Mouse (Mus musculus) ES-E14 (cell line): ENCODE data around the gene Drd4. TPM values are rescaled to one million over a fixed set of nuclear protein-coding genes. Genes with fewer than 3 reads are reported as not detected.

Experiments used
- DNase-seq: peaks from one replicate; pipeline ENCODE4 v3.0.0-alpha.2; 2013; ENCODE audit warnings: low read depth, low spot score
- H3K27ac ChIP-seq: 2 replicates; pipeline ENCODE4 v1.5.1; 2012; ENCODE audit warnings: low read depth, mild to moderate bottlenecking, low read length, moderate library complexity, mixed read lengths; ENCODE audit not compliant: poor library complexity, insufficient read depth, severe bottlenecking
- H3K36me3 ChIP-seq: 2 replicates; pipeline ENCODE4 v1.6.1; 2012; ENCODE audit warnings: mild to moderate bottlenecking, low read length, moderate library complexity, mixed read lengths; ENCODE audit not compliant: control insufficient read depth, poor library complexity, insufficient read depth, severe bottlenecking
- H3K4me1 ChIP-seq, 2 experiments: fragments of 150-350 bp in 1 of 2; sonication (generic) in 1 of 2; 2 replicates each; pipeline ENCODE4 v1.6.1; 2012; ENCODE audit warnings: low read length in 2 of 2, mild to moderate bottlenecking in 1 of 2, mixed read lengths in 1 of 2; ENCODE audit not compliant: control insufficient read depth in 2 of 2, insufficient read depth in 2 of 2, poor library complexity in 1 of 2
- H3K4me3 ChIP-seq, 2 experiments: fragments of 150-350 bp in 1 of 2; sonication (generic) in 1 of 2; 2 replicates each; pipeline ENCODE4 v1.5.1; 2012; ENCODE audit warnings: low read length in 2 of 2, low read depth in 1 of 2, mild to moderate bottlenecking in 1 of 2, mixed read lengths in 1 of 2; ENCODE audit not compliant: insufficient read depth in 1 of 2, poor library complexity in 1 of 2, severe bottlenecking in 1 of 2
- H3K9ac ChIP-seq: 2 replicates; pipeline ENCODE4 v1.6.1; 2012; ENCODE audit warnings: low read depth, mild to moderate bottlenecking, low read length, mixed read lengths; ENCODE audit not compliant: poor library complexity, insufficient read depth, severe bottlenecking
- H3K9me3 ChIP-seq: fragments of 150-350 bp; sonication (generic); 2 replicates; pipeline ENCODE4 v1.6.1; 2012; ENCODE audit warnings: low read depth, mild to moderate bottlenecking, low read length; ENCODE audit not compliant: control insufficient read depth, insufficient read depth
- CHD2 ChIP-seq: IDR thresholded peaks from 2 replicates; pipeline ENCODE4 v1.6.1; 2014; ENCODE audit warnings: mild to moderate bottlenecking, low read depth, low read length, inconsistent platforms
- HCFC1 ChIP-seq: IDR thresholded peaks from 2 replicates; pipeline ENCODE4 v1.6.1; 2012; ENCODE audit warnings: low read length, inconsistent platforms, borderline replicate concordance; ENCODE audit not compliant: insufficient read depth
- MAFK ChIP-seq: IDR thresholded peaks from 2 replicates; pipeline ENCODE4 v1.6.1; 2014; ENCODE audit warnings: mild to moderate bottlenecking, low read depth, low read length, inconsistent platforms; ENCODE audit not compliant: insufficient read depth
- ZC3H11A ChIP-seq: IDR thresholded peaks from 2 replicates; pipeline ENCODE4 v1.6.1; 2012; ENCODE audit warnings: low read depth, mild to moderate bottlenecking, inconsistent platforms, low read length, borderline replicate concordance
- ZNF384 ChIP-seq: IDR thresholded peaks from 2 replicates; pipeline ENCODE4 v1.6.1; 2012; ENCODE audit warnings: low read depth, low read length, inconsistent platforms
- in situ Hi-C, 2 experiments: fragments of 600-800 bp; cut with MboI; formaldehyde crosslinking; loops; one replicate each; pipeline ENCODE4 v1.15.1; 2025; ENCODE audit warnings: low sequenced_read_pairs in 2 of 2, inconsistent platforms in 1 of 2; ENCODE audit not compliant: unreplicated experiment in 2 of 2
- total RNA-seq: library from RNA; depleted of rRNA; stranded (reverse); fragments of 300-350 nt; gene quantifications from 2 replicates; pipeline ENCODE4 v1.2.3, GENCODE M21; 2012

The Drd4 gene
- total RNA-seq, 1 experiment, result 0.76 TPM

DNA sequence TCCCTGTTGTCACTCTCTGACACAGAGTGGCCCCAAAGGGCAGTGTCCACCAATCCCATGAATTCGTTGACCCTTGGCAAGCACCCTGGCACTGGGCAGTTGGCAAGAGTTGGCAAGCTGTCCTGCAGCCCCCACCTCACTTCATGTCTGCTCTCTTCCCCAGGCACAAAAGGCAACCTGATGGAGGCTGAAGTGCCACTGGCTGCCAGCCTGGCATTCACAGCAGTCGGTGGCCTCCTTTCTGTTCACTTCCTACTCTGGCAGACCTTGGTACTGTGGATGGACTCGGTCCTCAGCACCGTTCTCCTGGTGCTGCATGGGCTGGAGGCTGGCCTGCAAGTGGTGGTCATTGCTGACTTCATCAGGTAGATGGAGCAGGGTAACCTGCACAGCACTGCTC, 43.9 kb downstream of the Drd4 start:
- TF ChIP-seq HCFC1 (no peak), ZC3H11A (no peak), CHD2 (no peak), MAFK (no peak), ZNF384 (no peak)
- H3K4me3 ChIP-seq, result no peak overlapping the region

DNA sequence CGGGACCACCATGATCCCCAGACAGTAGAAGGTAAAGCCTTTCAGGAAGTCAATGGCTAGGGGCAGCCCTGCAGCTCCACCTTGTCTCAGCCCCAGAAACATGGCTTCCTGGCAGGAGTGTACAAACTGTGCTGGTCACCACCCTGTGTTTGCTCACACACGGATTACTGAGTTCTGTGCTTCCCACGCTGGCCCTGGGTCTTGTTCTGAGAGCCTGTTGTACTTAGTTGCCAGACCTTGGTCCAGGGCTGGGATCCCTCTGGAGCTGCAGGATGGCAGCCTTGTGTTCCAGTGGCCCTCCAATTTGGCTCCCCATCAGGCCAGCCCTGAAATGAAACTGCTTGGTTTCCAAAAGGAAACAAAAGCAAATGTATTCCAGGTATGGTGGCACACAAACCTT, 44.5 kb downstream of the Drd4 start:
- no peak overlapping the region for H3K4me3 ChIP-seq
- no peaks in the 10 kb centered on the region for H3K36me3 ChIP-seq
- H3K9ac ChIP-seq, result no peak overlapping the region
- in situ Hi-C loops, result no loop called here
- DNase-seq, result no peak
- TF ChIP-seq MAFK, result no peak
- TF ChIP-seq HCFC1, result no peak
- no peak for TF ChIP-seq CHD2
- TF ChIP-seq ZNF384, result no peak
- TF ChIP-seq ZC3H11A, result no peak
- H3K27ac ChIP-seq, result no peak overlapping the region
- peaks cover 11 to 14% of the 10 kb centered on the region in 2 experiments; a peak in 3 of 4 replicates for H3K4me1 ChIP-seq
- H3K9me3 ChIP-seq, result no peaks in the 10 kb centered on the region

More for the DNA sequence above, 43.9 kb downstream of the Drd4 start:
- Histone ChIP-seq H3K27ac (no peak overlapping the region), H3K9ac (no peak overlapping the region), H3K9me3 (no peaks in the 10 kb centered on the region), H3K36me3 (no peaks in the 10 kb centered on the region), H3K4me1 (peaks cover 7 to 11% of the 10 kb centered on the region in 2 experiments; a peak in 3 of 4 replicates)
- DNase-seq, result no peak
- in situ Hi-C loops, result no loop called here

DNA sequence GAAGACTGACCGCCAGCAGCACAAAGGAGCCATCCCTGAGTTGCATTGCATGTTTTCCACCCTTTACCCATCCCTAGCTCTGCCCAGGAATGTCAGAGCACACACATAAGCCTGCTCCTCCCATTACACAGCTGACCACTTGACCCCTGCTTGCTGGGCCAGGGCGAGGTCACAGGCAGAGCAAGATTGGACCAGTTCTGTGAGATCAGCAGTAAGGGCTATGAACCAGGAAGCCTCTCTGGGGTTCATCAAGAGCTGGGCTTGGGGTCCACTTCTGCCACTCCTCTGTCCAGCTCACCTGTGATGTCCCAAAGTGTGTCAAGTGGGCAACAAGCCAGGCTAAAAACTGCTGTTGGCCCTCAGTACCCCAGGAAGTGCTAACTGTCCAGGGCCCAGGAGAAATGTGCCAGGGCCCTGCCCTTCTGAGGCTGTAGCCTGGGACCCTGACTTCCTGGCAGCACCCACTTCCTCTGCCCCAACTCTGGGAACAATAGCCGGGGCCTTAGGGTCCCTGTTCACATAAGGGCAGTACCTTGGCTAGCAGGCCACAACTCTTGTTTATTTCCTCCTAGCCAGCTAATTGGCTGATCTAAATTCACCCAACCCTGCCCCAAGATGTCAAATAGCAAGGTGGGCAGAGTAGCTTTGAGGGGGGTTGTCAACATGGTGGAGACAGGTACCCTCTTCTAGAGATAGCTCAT, 46.1 kb downstream of the Drd4 start:
- no peak overlapping the region for H3K9ac ChIP-seq
- TF ChIP-seq CHD2 (no peak), MAFK (no peak), HCFC1 (no peak), ZNF384 (no peak), ZC3H11A (no peak)
- H3K9me3 ChIP-seq, result no peaks in the 10 kb centered on the region
- H3K4me1 ChIP-seq, result peaks cover 11 to 17% of the 10 kb centered on the region in 2 experiments; a peak in 3 of 4 replicates
- no peak overlapping the region for H3K27ac ChIP-seq
- no peak for DNase-seq
- H3K4me3 ChIP-seq, result peak overlapping the region in 1 of 2 experiments; percentile 72; a peak in 1 of 4 replicates
- in situ Hi-C loops, result no loop called here
- H3K36me3 ChIP-seq, result no peaks in the 10 kb centered on the region

DNA sequence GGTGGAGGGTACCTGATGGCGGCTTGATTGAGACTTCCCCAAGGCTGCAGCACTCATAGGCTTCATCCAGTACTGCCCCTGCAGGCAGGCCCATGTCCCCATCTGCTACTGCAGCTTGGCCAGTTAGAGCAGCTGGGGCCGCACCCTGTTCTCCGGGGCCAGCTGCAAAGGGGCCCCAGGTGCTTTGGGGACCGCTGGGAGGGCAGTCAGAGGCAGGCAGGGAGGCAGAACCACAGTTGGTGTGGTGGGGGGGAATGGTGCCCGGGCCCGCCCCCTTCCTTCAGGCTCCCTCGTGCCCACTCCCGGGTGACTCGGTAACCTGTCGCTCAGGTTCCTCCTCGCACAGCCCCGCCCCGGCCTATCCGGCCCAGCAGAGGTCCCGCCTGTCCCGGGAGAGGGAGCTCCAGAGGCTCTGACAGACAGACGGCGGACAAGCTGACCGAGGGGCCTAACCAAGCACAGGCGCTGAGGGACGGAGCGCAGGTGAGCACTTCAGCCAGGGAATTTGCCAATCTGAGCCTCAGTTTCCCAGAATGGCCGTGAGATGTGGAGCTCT, 46.8 kb downstream of the Drd4 start, which contains the start of gene Eps8l2:
Gene Eps8l2, plus strand, starts transcription at position 305 of the 556 bp plus-strand sequence.
- in situ Hi-C loops, result no loop called here
- TF ChIP-seq CHD2 (no peak), ZNF384 (no peak), HCFC1 (no peak), ZC3H11A (no peak), MAFK (no peak)
- Histone ChIP-seq H3K4me1 (peaks cover 11 to 17% of the 10 kb centered on the region in 2 experiments; a peak in 3 of 4 replicates), H3K9ac (peak within 1 kb of the TSS; percentile 45; the same call in 1 of the 2 replicates), H3K4me3 (peak within 1 kb of the TSS; percentile 72), H3K36me3 (no peaks in the 10 kb centered on the region), H3K9me3 (no peaks in the 10 kb centered on the region), H3K27ac (0 out of 2 replicates have a peak within 1 kb of the TSS, but pooled peaks have one; percentile 6)
- DNase-seq, result no peak
